Mouse (Mus musculus) T-helper 1 cell (primary cell): ENCODE measurements at regions not wholly inside any gene's neighbourhood (a gene's known extent, or its start where the extent isn't known, plus 50 kb on each side); places are given as distances from the start of the nearest gene placed in this dataset.

Experiments
- in situ Hi-C: fragments of 300-600 bp; cut with MboI, MseI; formaldehyde crosslinking; loops from one replicate; pipeline ENCODE4 v1.15.1; 2025; ENCODE audit warnings: high pct_unique_total_duplicates

DNA sequence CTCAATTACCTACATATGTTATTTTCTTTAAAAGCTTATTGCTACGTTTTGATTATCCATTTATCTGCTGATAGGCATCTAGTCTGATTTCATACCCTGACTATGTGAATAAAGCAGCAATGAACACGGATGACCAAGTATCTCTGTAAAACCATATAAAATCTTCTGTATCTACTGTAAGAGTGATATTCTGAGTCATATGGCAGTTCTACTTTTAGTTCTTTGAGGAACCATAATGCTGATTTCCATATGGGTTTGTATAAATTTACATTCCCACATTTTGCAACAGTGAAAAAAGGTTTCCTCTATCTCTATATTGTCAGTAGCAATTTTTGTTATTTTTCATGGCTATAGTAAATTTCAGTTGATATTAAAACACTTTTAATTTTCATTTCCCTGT is 280.6 kb downstream of the Fsip2 start:
- in situ Hi-C loops = no loop called here

- in situ Hi-C loops = loop anchor here (25.0 kb wide), 1 partner anchor 636 kb away; no protein-coding TSS in a partner anchor
Measured at GRCm38 (mm10) chr2:83226198-83226597, 282.8 kb downstream of the Fsip2 start.

- in situ Hi-C loops = no loop called here
Measured at GRCm38 (mm10) chr2:83251173-83252101, 308.0 kb downstream of the Fsip2 start.

GRCm38 (mm10) chr2:83256811-83257321 is 313.4 kb downstream of the Fsip2 start:
- in situ Hi-C loops = no loop called here

GRCm38 (mm10) chr2:83258613-83259012 is 315.2 kb downstream of the Fsip2 start:
- in situ Hi-C loops = no loop called here

- in situ Hi-C loops = no loop called here
Measured at GRCm38 (mm10) chr2:83303515-83303914, 340.7 kb upstream of the Zc3h15 start.

DNA sequence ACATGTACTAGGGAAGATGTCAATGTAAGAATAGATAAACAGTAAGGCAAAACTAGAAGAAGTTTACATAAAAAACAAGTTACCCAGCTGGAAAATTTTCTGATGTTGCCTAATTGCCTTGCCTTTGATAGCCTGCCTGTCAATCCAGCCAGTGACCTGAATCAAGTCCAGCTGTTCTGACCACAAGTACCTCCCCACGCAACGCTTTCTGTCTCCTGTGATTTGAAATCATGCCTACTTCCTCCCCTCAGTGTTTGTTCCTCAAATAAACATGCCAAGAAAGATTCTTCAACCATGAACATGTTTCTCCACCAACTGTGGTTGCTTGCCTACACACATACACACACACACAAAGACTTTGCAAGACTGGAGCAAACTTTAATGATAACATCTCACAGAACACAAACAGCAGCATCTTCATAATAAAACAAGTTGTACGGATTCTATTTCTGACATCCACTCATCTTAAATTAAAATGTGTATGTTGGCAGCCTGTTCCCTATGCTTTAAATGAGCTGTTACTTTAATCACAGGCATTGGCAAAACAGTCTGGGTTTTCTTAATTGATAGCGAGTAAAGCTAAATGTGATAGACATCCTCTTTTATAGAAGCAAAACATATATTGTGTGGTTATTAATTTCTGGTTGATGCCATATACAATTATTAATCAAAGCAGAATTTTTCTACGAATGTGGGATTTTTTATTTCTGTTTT is 312.0 kb upstream of the Zc3h15 start:
- in situ Hi-C loops = no loop called here

GRCm38 (mm10) chr2:83332770-83333157 is 311.5 kb upstream of the Zc3h15 start:
- in situ Hi-C loops = no loop called here

- in situ Hi-C loops = no loop called here
Measured at GRCm38 (mm10) chr2:83337364-83337763, 306.9 kb upstream of the Zc3h15 start.

GRCm38 (mm10) chr2:83340168-83340567 is 304.1 kb upstream of the Zc3h15 start:
- in situ Hi-C loops = no loop called here
